Mouse (Mus musculus) regulatory T cell (primary cell): Measurements from ENCODE around the gene Drd4.

Source experiments
- in situ Hi-C: fragments of 300-600 bp; cut with MboI, MseI; formaldehyde crosslinking; loops from one replicate; pipeline ENCODE4 v1.15.1; 2025; ENCODE audit warnings: high pct_unique_total_duplicates

The Drd4 gene

GRCm38 (mm10) chr7:141292583-141293388, 980 bp downstream of the Drd4 start:
- in situ Hi-C loops, result no loop called here

- in situ Hi-C loops, result no loop called here
These were observed 2.2 kb downstream of the Drd4 start for GRCm38 (mm10) chr7:141293852-141294471.

GRCm38 (mm10) chr7:141294479-141294878, 2.7 kb downstream of the Drd4 start:
- in situ Hi-C loops, result no loop called here

- in situ Hi-C loops, result no loop called here
These were observed 6.3 kb downstream of the Drd4 start for GRCm38 (mm10) chr7:141297926-141298650.

GRCm38 (mm10) chr7:141299175-141299574, 7.4 kb downstream of the Drd4 start:
- in situ Hi-C loops, result no loop called here

- in situ Hi-C loops, result no loop called here
These were observed 9.6 kb downstream of the Drd4 start for GRCm38 (mm10) chr7:141301386-141301785.

GRCm38 (mm10) chr7:141302702-141303268, 11.0 kb downstream of the Drd4 start:
- in situ Hi-C loops, result no loop called here

GRCm38 (mm10) chr7:141304537-141304936, 12.7 kb downstream of the Drd4 start:
- in situ Hi-C loops, result no loop called here

GRCm38 (mm10) chr7:141314416-141314815, 22.6 kb downstream of the Drd4 start:
- in situ Hi-C loops, result loop anchor here (5.0 kb wide), 1 partner anchor 72 kb away; no protein-coding TSS in a partner anchor

GRCm38 (mm10) chr7:141315076-141315475, 23.3 kb downstream of the Drd4 start:
- in situ Hi-C loops, result no loop called here

GRCm38 (mm10) chr7:141315974-141316373, 24.2 kb downstream of the Drd4 start:
- in situ Hi-C loops, result no loop called here

- in situ Hi-C loops, result no loop called here
These were observed 25.9 kb downstream of the Drd4 start for GRCm38 (mm10) chr7:141317619-141318132.

- in situ Hi-C loops, result no loop called here
These were observed 27.6 kb downstream of the Drd4 start for GRCm38 (mm10) chr7:141319446-141319845.

GRCm38 (mm10) chr7:141324686-141325085, 32.9 kb downstream of the Drd4 start:
- in situ Hi-C loops, result no loop called here

- in situ Hi-C loops, result no loop called here
These were observed 35.0 kb downstream of the Drd4 start for GRCm38 (mm10) chr7:141326546-141327446.

- in situ Hi-C loops, result no loop called here
These were observed 35.9 kb downstream of the Drd4 start, which contains the start of the genes Deaf1 and Tmem80 for GRCm38 (mm10) chr7:141327469-141328372. Gene Deaf1 (minus strand): TSS chr7:141327690. Gene Tmem80 (plus strand): TSS chr7:141327739.

GRCm38 (mm10) chr7:141328373-141328990, 36.7 kb downstream of the Drd4 start:
- in situ Hi-C loops, result no loop called here

- in situ Hi-C loops, result no loop called here
These were observed 38.9 kb downstream of the Drd4 start for GRCm38 (mm10) chr7:141330706-141331105.

GRCm38 (mm10) chr7:141331990-141332389, 40.2 kb downstream of the Drd4 start:
- in situ Hi-C loops, result no loop called here
